Mouse (Mus musculus) testis, adult 2 months (tissue): ENCODE data around the gene Rpp25l.
"Not testable (repeated sequence)": the region's sequence is repeated elsewhere in the genome, so short reads cannot be mapped to it uniquely, and the experiment has no call there.

Experiments
- CTCF ChIP-seq: fragments of 200-500 bp; IDR thresholded peaks from 2 replicates; pipeline ENCODE4 v1.5.1; 2012; ENCODE audit warnings: low read depth, mild to moderate bottlenecking, inconsistent platforms, low read length, moderate library complexity; ENCODE audit not compliant: control insufficient read depth, insufficient read depth, insufficient replicate concordance
- POLR2A ChIP-seq: fragments of 200-500 bp; IDR thresholded peaks from 2 replicates; pipeline ENCODE4 v1.6.1; 2012; ENCODE audit warnings: low read depth, mild to moderate bottlenecking, inconsistent platforms, low read length, moderate library complexity; ENCODE audit not compliant: control insufficient read depth

DNA sequence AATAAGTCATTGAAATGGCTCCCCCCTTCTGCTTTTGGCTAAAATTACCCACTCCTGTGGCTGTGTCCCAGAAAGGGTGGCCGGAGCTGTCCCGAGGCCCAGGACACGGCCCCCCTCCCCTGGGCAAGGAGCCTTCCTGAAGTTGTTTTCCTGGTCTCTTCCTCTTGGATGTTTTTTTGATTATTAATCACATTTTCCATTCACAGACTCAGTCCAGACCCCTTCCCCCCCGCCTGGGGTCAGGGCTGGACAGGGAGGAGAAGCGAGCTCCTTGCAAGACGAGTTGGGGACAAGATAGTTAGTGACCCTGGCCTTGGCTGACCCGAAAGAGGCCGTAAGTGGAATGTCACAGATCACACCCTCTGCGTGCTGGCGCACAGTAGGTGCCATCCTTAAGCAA lies 13.6 kb downstream of the Rpp25l start, which contains the start of gene Il11ra1:
- TF ChIP-seq POLR2A, CTCF: not testable (repeated sequence)
